Mouse (Mus musculus): ENCODE measurements at regions not wholly inside any gene's neighbourhood (a gene's known extent, or its start where the extent isn't known, plus 50 kb on each side); places are given as distances from the start of the nearest gene placed in this dataset.

- Histone ChIP-seq H3K27ac (ENCODE audit: low read depth) (no peak overlapping the region), H3K9me3 (replicated peaks; ENCODE audit: control insufficient read depth, low read length) (no peaks in the 10 kb centered on the region), H3K4me3 (ENCODE audit: low read depth, low read length) (no peak overlapping the region), H3K4me1 (ENCODE audit: control insufficient read depth, insufficient read depth) (no peaks in the 10 kb centered on the region), H3K36me3 (replicated peaks; ENCODE audit: control insufficient read depth, insufficient read depth, low read length) (no peaks in the 10 kb centered on the region), H3K27me3 (ENCODE audit: control insufficient read depth, insufficient read depth, low read length) (no peaks in the 10 kb centered on the region), H3K9ac (replicated peaks; ENCODE audit: low read depth, low read length) (no peak overlapping the region), H3K4me2 (ENCODE audit: low read depth, low read length) (no peak overlapping the region)
- DNase-seq (ENCODE audit: low spot score) (no peak), ATAC-seq (ENCODE audit: insufficient read depth, low read depth) (no peak)
- 63% methylated on average over 8 of the region's 8 CpGs for WGBS
- no peak for TF ChIP-seq EP300 (IDR thresholded peaks at IDR 0.05; ENCODE audit: low read depth)
- TF ChIP-seq CTCF (IDR thresholded peaks at IDR 0.05; ENCODE audit: low read depth) = no peak
Measured at GRCm38 (mm10) chr4:91180241-91181096, 220.1 kb downstream of the Elavl2 start.

- Histone ChIP-seq H3K4me1 (ENCODE audit: control insufficient read depth, insufficient read depth) (no peaks in the 10 kb centered on the region), H3K4me2 (ENCODE audit: low read depth, low read length) (no peak overlapping the region), H3K4me3 (ENCODE audit: low read depth, low read length) (no peak overlapping the region), H3K9ac (replicated peaks; ENCODE audit: low read depth, low read length) (no peak overlapping the region), H3K36me3 (replicated peaks; ENCODE audit: control insufficient read depth, insufficient read depth, low read length) (no peaks in the 10 kb centered on the region), H3K27me3 (ENCODE audit: control insufficient read depth, insufficient read depth, low read length) (no peaks in the 10 kb centered on the region), H3K9me3 (replicated peaks; ENCODE audit: control insufficient read depth, low read length) (no peaks in the 10 kb centered on the region), H3K27ac (ENCODE audit: low read depth) (no peak overlapping the region)
- 73% methylated on average over 11 of the region's 11 CpGs for WGBS
- DNase-seq (ENCODE audit: low spot score) (no peak), ATAC-seq (ENCODE audit: insufficient read depth, low read depth) (no peak)
- TF ChIP-seq CTCF (IDR thresholded peaks at IDR 0.05; ENCODE audit: low read depth) (no peak), EP300 (IDR thresholded peaks at IDR 0.05; ENCODE audit: low read depth) (no peak)
Measured at GRCm38 (mm10) chr4:91164280-91165121, 236.1 kb downstream of the Elavl2 start.

GRCm38 (mm10) chr4:91157047-91157446, 243.5 kb downstream of the Elavl2 start:
- H3K36me3 ChIP-seq (replicated peaks; ENCODE audit: control insufficient read depth, insufficient read depth, low read length) = no peaks in the 10 kb centered on the region
- no peak for TF ChIP-seq CTCF (IDR thresholded peaks at IDR 0.05; ENCODE audit: low read depth)
- no peak for TF ChIP-seq EP300 (IDR thresholded peaks at IDR 0.05; ENCODE audit: low read depth)
- H3K27me3 ChIP-seq (ENCODE audit: control insufficient read depth, insufficient read depth, low read length) = no peaks in the 10 kb centered on the region
- ATAC-seq (ENCODE audit: insufficient read depth, low read depth) (no peak), DNase-seq (ENCODE audit: low spot score) (no peak)
- no peak overlapping the region for H3K27ac ChIP-seq (ENCODE audit: low read depth)
- 39% methylated on average over 7 of the region's 7 CpGs for WGBS
- H3K9me3 ChIP-seq (replicated peaks; ENCODE audit: control insufficient read depth, low read length) = no peaks in the 10 kb centered on the region
- no peak overlapping the region for H3K4me3 ChIP-seq (ENCODE audit: low read depth, low read length)
- H3K9ac ChIP-seq (replicated peaks; ENCODE audit: low read depth, low read length) = no peak overlapping the region
- H3K4me1 ChIP-seq (ENCODE audit: control insufficient read depth, insufficient read depth) = no peaks in the 10 kb centered on the region
- no peak overlapping the region for H3K4me2 ChIP-seq (ENCODE audit: low read depth, low read length)

GRCm38 (mm10) chr4:91144666-91145065, 255.9 kb downstream of the Elavl2 start:
- H3K27me3 ChIP-seq (ENCODE audit: control insufficient read depth, insufficient read depth, low read length) = no peaks in the 10 kb centered on the region
- no peak overlapping the region for H3K4me3 ChIP-seq (ENCODE audit: low read depth, low read length)
- no peak for DNase-seq (ENCODE audit: low spot score)
- no peaks in the 10 kb centered on the region for H3K4me1 ChIP-seq (ENCODE audit: control insufficient read depth, insufficient read depth)
- H3K36me3 ChIP-seq (replicated peaks; ENCODE audit: control insufficient read depth, insufficient read depth, low read length) = no peaks in the 10 kb centered on the region
- TF ChIP-seq CTCF (IDR thresholded peaks at IDR 0.05; ENCODE audit: low read depth) (no peak), EP300 (IDR thresholded peaks at IDR 0.05; ENCODE audit: low read depth) (no peak)
- ATAC-seq (ENCODE audit: insufficient read depth, low read depth) = no peak
- H3K4me2 ChIP-seq (ENCODE audit: low read depth, low read length) = no peak overlapping the region
- 72% methylated on average over 7 of the region's 7 CpGs for WGBS
- H3K9me3 ChIP-seq (replicated peaks; ENCODE audit: control insufficient read depth, low read length) = no peaks in the 10 kb centered on the region
- no peak overlapping the region for H3K9ac ChIP-seq (replicated peaks; ENCODE audit: low read depth, low read length)
- H3K27ac ChIP-seq (ENCODE audit: low read depth) = no peak overlapping the region

GRCm38 (mm10) chr4:91143906-91144305, 256.7 kb downstream of the Elavl2 start:
- Histone ChIP-seq H3K4me2 (ENCODE audit: low read depth, low read length) (no peak overlapping the region), H3K36me3 (replicated peaks; ENCODE audit: control insufficient read depth, insufficient read depth, low read length) (no peaks in the 10 kb centered on the region), H3K4me3 (ENCODE audit: low read depth, low read length) (no peak overlapping the region), H3K9ac (replicated peaks; ENCODE audit: low read depth, low read length) (no peak overlapping the region), H3K27me3 (ENCODE audit: control insufficient read depth, insufficient read depth, low read length) (no peaks in the 10 kb centered on the region), H3K9me3 (replicated peaks; ENCODE audit: control insufficient read depth, low read length) (no peaks in the 10 kb centered on the region), H3K4me1 (ENCODE audit: control insufficient read depth, insufficient read depth) (no peaks in the 10 kb centered on the region), H3K27ac (ENCODE audit: low read depth) (no peak overlapping the region)
- TF ChIP-seq EP300 (IDR thresholded peaks at IDR 0.05; ENCODE audit: low read depth) = no peak
- TF ChIP-seq CTCF (IDR thresholded peaks at IDR 0.05; ENCODE audit: low read depth) = no peak
- WGBS = 59% methylated on average over 5 of the region's 5 CpGs
- ATAC-seq (ENCODE audit: insufficient read depth, low read depth) (no peak), DNase-seq (ENCODE audit: low spot score) (no peak)
